Mouse (Mus musculus) erythroblast, adult 5-6 weeks (primary cell): ENCODE data around the gene Znrf3. TPM values are rescaled to one million over a fixed set of nuclear protein-coding genes. Genes with fewer than 3 reads are reported as not detected.

Source experiments
- ATAC-seq: replicated peaks from 2 replicates; pipeline ENCODE4 v1.8.0; 2016; ENCODE audit warnings: moderate number of reproducible peaks, mild to moderate bottlenecking, moderate TSS enrichment, inconsistent platforms; ENCODE audit not compliant: poor library complexity, low FRiP score, severe bottlenecking
- total RNA-seq, 2 experiments: library from RNA; stranded (forward) in 1 of 2; stranded (reverse) in 1 of 2; fragments of 150-400 nt in 1 of 2; fragments of 200-764, 138-1000 nt in 1 of 2; gene quantifications; 2 replicates each; pipeline versions ENCODE4 v1.2.3 to v1.2.4; 2015 to 2017; ENCODE audit warnings: low replicate concordance in 2 of 2

Znrf3 gene
- total RNA-seq, 2 experiments from 2014 or later = 0.34 to 0.96 TPM

DNA sequence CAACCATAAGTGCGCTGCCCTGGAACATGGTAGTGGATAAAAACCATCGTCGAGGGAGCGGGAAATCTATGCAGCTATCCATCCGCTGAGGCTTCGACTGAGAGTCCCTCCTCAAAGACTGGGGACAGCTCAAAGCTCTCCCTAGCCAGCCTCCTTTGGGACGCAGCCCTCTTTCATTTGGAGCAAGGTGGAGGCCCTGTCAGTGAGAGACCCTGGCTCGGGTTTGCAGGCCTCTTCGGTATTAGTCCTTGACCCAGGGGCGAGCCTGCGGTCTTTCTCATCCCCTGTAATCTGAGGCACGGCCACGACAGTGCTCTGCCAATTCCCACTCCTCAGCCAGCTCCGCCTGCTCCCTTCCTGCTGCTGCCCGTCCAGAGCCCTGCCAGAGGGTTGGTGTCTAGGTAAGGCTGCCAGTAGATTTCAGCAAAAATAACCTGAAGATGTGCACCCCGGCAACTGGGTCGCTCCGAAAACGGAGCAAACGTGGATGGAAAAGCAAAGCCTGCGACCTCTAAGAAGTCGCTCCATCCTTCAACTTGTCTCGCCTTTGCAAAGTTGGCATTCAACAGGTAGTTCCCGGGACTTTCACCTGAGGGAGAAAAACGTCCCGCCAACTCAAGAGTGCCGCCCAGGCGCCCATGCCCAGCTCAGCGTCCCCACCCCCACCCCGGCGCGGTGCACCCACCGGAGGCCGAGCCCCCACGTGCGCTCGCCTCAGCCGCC lies 975 bp downstream of the Znrf3 start:
- ATAC-seq = no peak

DNA sequence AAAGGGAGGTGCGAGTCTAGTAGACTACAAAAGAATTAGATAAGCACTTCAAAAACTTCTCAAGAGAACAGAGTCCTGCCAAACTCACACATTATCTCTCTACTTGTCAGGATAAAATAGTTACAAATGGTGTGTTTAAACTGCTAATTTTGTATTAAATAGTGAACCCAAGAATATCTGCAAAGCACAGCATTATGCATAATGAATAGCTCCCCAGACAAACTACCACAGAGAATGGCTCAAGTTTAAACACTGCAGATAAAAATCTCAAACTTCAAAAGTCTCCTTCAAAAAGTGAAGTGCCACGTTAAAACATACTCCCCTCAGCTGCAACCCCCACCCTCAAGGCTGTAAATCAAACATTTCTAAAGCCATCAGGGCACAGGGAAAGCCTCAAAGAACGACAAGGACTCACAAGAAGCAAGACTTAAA lies 2.0 kb downstream of the Znrf3 start:
- ATAC-seq = no peak

DNA sequence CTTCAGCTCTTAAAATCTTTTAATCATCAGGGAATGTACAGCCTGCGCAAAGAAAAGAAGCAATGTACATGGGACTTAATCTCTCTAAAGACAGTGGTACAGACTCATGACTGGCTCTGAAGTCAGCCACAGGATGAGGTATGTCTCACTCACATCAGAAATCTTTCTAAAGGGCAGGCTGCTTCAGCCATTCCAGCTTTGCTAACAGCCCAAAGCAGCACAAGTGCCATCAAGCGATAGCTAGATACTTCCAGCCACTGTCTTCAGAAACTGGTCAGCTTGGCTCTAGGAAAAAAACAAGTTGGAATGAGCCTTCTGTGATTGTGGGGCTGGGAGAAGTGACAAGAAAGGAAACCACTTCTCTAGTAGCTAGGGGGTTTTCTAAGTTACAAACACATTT lies 7.0 kb downstream of the Znrf3 start:
- no peak for ATAC-seq

DNA sequence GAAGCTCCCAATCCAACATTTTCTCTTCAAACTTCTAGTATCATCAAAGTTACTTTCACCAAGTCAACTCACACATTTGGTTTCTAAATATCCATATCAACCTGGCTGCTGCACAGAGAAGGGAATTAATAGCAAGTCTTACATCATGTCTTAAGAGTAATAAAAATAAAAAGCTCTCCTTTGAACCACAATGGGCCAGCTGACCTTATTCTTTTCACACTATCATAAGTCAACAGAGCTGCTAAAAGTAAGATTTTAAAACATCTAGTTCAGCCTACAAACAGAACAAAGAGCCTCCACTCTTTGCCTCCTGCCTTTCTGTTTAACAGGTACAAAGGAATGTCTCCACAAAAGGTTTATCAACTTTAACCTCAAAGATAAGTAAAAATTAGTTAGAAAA lies 7.7 kb downstream of the Znrf3 start:
- ATAC-seq = no peak

DNA sequence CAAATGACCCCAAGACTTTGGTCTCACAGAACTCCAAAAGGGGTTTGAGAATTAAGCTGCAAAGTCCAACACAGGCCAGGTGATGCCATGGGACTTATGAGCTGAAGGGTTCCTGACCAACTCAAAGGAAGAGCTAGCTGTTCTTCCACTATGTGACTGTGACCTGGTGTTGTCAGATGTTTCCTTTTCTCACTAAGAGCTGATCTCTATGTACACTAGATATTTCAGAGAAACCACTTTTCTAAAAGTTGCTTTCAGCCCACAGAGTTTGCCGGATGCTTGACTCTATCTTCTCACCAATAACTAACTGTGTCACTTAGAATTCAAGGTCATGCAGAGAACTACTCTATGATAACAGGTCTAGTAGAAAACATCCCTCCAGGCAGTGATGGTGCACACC lies 9.2 kb downstream of the Znrf3 start:
- ATAC-seq = no peak

DNA sequence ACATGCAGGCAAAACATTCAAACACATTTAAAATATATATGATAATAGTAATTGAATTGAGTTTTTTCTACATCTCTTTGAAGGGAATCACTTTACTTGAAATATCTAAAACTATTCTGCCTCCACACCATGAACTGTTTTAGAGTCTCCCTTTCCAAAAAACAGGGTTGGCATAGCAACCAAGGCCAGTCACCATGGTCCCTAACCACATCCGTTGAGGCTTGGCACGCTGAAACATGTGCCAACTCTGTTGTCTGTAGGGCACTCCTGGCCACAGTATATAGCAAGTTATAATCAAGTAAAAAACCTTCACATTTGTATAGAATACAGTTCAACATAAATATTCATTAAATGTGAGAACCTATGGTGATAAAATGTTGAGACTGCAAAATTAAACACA lies 12.3 kb downstream of the Znrf3 start:
- ATAC-seq = no peak

DNA sequence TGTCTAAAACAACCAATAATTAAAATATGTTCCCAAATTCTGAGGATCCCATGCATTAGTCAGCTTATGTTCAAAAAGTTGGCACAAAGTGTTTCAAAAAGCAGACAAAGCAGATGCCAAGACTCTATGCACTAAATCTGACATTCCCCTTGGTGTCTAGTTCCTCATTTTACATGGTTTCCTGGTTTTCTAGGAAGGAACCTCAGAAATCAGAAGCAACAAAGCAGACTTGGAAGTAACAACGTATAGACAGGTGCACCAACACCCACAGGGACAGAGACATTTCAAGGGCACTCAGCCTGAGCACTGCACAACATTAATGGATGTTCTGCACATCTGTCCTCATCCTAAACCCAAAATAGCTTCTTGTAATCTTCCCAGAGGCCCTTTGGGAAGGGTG lies 13.8 kb downstream of the Znrf3 start:
- no peak for ATAC-seq

DNA sequence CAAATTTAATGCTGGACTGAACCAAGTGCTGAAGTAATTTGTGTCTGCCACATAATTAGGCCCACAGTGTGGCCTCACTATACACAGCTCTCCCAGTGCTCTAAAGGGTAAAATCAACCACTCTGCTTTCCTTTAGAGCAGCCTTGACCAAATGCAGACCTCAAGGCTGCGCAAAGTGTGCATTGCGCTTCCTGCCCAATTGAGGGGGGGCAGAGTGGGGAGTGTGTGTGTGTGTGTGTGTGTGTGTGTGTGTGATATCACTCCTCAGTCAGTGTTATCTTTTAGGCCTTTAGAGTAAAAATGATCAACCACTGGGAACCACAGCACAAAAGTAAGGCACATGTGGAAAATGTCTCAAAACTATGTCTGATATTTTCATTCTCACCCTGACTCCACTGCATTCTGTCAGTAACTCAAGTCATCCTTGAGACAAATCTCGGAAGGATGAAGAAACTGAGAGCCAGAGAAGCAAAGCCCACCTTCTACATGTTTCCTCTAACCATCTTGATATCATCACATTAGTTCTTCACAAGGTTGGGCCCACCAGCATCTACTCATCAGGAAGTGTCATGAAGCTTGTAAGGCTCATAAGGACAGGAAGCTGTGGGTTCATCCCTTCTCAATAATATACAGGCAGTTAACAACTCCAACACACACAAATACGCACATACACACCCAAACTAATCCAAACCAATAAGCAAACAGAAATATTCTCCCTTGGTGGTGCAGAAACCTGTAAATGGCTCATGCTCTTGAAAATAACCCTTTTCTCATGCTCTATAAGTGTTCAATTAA lies 15.1 kb downstream of the Znrf3 start:
- no peak for ATAC-seq

DNA sequence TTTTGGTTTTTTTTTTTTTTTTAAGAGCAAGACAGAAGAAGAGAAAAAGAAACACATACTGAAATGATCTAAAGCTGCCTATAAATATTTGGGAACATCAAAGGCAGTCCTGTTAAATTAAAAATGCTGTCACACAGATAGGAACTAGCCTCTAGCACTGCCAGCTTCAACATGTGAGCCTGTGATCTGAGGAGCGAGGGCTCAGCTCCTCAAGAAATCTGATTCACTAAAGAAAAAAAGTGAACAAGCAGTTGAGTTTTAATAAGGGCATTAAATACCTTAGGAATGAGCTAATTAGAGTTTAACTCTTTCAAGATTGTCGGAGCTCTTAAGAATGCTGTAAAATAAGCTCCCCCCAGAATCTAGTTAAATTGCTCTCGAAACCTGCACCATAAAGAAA lies 17.4 kb downstream of the Znrf3 start:
- no peak for ATAC-seq

DNA sequence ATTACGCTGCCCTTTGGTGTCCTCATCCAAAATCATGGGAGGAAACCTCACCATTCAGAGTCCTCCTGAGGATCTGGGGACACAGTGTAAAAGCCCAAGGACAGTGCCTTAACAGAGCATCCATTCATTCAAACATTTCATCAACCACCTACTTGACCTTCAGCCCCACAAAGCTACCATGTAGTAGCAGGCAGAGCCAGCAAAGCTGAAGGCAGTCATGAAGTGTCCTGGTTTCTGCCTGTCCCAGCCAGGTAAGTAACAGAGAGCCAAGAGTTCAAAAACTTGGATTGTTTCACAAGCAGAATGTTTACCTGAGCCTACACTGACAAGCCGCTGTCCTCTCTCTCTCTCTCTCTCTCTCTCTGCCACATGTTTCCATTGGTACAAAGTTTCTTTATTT lies 18.3 kb downstream of the Znrf3 start:
- no peak for ATAC-seq

DNA sequence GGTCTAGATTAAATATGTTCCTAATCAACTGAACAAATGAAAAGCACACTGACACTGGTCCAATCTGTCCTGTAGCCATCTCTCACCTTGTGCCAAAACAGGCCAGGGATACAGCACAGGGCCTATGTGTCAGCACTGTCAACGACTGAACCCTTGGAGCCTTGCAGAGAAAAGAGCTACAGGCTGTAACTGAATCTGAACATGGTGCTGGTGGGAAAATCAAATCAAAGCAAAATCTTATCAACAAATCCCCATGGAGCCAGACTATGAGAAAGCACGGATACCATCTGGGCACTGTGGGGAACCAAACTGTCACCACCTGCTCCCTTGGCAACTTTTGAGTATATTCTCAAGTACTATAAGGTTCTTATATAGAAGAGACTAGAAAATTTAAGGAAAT lies 19.5 kb downstream of the Znrf3 start:
- ATAC-seq = no peak

DNA sequence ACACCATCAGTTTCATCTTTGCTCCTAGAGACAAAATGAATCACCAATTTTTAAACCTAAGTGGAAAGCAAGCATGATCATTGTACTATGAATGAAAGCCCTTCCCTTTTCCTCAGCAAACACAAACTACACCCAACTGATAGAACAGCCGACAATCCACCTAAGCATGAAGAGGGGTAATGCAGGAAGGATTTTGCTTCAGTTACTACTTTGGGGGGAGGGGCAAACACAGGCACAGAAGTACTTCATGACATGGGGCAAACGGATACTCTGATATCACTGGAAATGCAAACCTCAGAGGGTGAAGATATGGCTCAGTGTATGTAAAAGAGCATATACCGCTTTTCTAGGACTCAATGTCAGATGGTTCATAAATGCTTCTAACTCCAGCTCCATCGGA lies 20.5 kb downstream of the Znrf3 start:
- ATAC-seq = no peak

DNA sequence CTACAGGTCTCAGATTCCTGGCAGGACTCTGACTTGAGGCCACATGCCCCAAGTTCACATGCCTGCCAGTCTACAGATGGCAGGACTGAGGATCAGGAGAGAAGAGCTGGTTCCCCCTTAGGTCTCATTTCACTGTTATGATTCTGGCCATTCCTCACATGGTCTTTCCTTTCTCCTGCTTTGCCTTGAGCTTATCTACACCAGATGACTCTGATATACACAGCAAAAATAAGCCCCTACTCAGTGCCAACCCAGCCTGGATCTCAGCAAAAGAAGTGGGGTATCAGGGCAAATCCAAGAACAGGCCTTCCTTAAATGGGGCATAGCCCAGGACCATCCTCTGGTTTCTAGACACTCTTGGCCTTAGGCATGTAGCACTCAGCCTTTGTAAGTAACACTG lies 21.6 kb downstream of the Znrf3 start:
- no peak for ATAC-seq

DNA sequence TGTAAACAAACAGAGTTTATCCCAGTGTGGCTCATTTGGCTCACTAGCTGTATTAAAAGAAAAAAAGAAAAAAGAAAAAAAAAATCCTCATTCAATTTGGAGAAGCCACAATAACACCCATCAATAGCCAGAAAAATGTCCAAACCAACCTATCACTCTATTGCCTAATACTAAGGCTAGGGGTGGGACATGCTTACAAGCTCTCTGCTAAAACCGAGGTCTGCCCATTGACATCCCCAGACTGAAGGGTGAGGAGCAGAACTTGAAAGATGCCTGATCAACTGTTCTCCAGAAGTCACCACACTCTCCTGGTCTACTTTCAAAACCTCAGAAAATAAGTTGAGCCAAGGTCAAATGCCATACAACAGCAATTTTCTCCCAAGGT lies 22.4 kb downstream of the Znrf3 start:
- ATAC-seq = no peak

DNA sequence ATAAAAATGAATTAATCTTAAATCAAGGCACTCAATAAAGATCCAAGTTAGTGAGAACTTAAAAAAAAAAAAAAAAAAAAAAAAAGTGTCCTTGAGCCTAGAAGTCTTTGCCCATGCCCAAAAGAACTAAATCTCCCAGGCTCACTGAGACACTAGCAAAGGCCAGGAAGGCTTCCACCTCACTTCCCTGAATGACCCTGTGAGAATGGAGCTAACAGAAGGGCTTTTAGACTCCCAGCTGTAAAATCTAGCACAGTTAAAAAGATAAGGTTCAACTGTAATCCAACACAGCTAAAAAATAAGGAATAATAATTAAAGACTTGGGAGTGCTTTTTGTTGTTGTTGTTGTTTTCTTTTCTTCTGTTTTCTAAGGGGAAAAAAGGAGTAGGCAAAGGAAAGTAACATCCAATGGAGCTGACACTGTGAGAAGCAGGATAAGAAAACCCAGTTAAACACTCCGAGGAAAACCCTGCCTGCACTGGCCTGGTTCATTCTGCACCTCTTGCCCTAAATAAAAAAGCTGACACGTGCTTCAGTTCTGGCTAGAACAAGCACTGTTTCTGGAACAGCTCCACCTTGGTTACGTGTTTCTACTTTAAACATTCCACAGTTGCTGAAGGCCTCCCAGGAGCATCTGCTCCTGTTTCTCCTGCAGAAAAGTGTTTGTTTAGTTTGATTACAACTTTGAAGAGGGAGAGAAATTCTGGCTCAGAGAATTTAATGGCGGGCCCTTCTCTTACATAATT lies 23.0 kb downstream of the Znrf3 start:
- ATAC-seq = no peak

DNA sequence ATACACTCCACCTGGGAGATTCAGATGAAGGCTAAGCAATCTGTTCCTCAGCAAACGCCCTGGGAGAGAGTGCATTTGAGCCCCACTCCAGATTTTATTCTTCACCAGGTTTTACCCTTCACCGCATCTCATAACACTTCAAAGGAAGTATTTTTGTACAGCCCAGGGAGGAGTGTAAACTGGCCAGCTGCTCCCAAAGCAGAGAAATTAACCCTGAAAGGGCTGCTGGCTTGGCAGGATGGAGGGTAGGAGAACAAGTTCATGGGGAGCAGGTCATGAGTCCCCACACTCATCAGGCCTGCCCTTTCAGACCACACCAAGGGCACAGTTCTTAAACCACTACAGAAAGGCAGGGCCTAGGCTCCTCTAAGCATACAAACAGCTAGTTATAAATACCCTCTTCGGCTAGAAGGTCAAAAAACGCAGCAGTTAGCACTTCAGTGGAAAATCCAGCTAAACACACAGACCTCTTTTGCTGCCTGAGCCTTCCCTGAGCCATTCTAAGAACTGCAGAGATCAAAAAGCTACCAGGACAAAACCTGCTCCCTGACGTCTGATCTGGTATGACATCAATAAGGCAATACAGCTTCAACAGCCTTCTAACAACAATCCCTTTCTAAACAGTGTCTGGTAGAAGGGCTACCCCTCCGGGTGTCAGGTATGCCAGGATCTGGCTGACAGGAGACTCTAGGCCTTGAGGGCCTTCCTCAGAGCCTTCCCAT lies 28.9 kb downstream of the Znrf3 start:
- ATAC-seq = no peak

DNA sequence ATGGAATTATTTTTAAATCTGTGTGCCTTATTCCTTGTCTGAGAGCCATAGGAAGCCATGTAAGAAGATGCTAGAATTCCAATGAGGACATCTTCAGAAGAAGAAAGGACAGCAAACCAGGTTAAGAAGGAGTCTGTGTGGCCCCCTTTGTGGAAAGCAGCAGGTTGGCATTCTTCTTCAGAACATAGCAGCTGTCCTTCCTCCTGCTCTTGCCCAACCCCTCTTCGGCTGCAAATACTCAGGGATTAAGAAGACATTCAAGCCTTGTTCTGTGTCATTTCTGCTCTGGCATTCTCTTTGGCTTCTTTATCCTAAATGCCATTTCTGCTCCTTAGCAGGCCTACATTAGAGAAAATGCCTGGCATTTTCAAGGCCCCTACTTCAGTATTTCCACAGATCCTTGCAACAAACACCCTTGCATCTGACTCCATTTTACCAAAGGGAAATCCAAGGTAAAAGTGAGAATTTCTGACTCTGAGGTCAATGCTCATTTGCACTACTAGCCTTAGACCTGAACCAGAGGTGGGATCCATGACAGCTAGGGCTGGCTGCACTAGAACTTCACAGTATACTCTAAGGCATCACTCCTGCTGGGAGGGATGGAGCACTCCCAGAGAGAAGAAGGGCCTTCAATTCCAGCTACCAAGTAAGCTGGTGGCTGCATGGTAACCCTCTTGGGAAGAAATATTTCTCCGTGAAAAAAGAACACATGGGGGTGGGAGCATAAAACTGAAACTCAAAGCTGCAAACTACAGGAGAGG lies 29.6 kb downstream of the Znrf3 start:
- no peak for ATAC-seq

DNA sequence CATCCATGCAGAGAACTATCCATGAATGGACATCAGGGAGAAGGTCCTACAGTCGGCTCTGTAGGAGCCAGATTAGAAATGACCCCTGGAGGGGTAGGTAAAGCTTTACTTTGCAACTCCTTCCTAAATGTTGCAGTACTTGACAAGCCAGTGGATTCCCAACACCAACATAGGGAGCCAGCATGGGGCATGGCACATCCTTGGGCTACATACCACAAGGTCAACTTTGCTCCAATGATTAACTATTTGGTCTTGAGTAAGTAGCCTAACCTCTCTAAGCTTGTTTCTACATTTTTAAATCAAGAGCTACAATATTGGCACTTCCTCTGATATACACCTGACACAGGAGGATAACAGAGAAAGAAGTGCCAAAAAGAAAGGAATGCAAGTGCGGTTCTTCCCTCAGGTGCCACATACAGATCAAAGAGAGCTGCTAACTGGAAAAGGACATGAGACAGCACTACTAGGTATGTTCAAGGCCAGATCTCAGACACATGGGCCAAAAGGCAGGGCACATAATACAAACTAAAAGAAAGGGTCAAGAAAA lies 31.9 kb downstream of the Znrf3 start:
- ATAC-seq = no peak

DNA sequence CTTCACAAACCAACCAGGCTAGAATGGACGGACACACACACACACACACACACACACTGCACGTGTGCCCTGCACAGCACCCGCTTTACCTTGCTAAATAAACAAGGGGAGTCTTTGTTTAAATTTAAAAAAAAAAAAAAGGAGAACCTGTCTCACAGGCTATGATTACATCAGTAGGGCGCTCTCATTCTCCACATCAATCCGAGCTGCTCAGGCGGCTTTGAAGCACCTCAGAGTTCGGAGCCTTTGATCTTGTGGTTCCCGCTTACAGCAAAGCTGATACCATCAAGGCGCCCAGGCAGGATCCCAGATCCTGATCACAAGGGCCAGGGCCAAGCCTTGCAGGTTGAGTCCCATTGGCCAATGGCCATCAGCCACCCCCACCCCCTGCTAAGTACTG lies 33.1 kb downstream of the Znrf3 start:
- no peak for ATAC-seq
